ENCODE assay signal across 15 mouse cellular contexts in genomic region chr13:99410611-99411515, GRCm38 (mm10).
DNase-seq lines count a peak whose midpoint lies in the region; ATAC-seq lines count a peak whose summit lies in the region.
"Had no signal": no experiment of that assay in that cellular context is flagged by ENCODE, and none has a peak within 500 bp of the region (broad histone marks: within the 10 kb centered on the region; RNA-seq: fewer than 3 reads in every experiment).

No protein-coding gene starts in this region.

- no peak for ATAC-seq in embryonic facial prominence, embryonic 13.5 days (ENCODE audit: insufficient number of reproducible peaks, insufficient read depth, low FRiP score, low TSS enrichment, low read depth)
- no peak for ATAC-seq in kidney, embryonic 15.5 days (replicated peaks; ENCODE audit: low FRiP score)
- no peak for ATAC-seq in forebrain, embryonic 12.5 days (ENCODE audit: low FRiP score)
- ATAC-seq: forebrain, embryonic 14.5 days; lung, postnatal 0 days; midbrain, embryonic 15.5 days had no signal

- no peak overlapping the region for H3K4me2 ChIP-seq in embryonic facial prominence, embryonic 13.5 days
- H3K4me2 ChIP-seq in kidney, embryonic 15.5 days = no peak overlapping the region
- H3K4me2 ChIP-seq in forebrain, embryonic 12.5 days = no peak overlapping the region
- H3K4me2 ChIP-seq: embryonic facial prominence, embryonic 15.5 days; liver, embryonic 15.5 days; midbrain, embryonic 15.5 days had no signal

- WGBS in embryonic facial prominence, embryonic 13.5 days = 81% methylated on average over 14 of the region's 14 CpGs
- WGBS in embryonic facial prominence, embryonic 10.5 days = 92% methylated on average over 14 of the region's 14 CpGs
- 66% methylated on average over 14 of the region's 14 CpGs for WGBS in kidney, embryonic 15.5 days
- WGBS in limb, embryonic 10.5 days = 95% methylated on average over 14 of the region's 14 CpGs
- 93% methylated on average over 14 of the region's 14 CpGs for WGBS in forebrain, embryonic 12.5 days

- no peak overlapping the region for H3K9ac ChIP-seq in embryonic facial prominence, embryonic 13.5 days
- H3K9ac ChIP-seq in kidney, embryonic 15.5 days = no peak overlapping the region
- H3K9ac ChIP-seq in forebrain, embryonic 12.5 days = no peak overlapping the region
- H3K9ac ChIP-seq: embryonic facial prominence, embryonic 15.5 days; liver, embryonic 15.5 days; midbrain, embryonic 15.5 days had no signal

- H3K4me1 ChIP-seq in embryonic facial prominence, embryonic 13.5 days = peaks cover 52% of the 10 kb centered on the region
- peaks cover 47% of the 10 kb centered on the region for H3K4me1 ChIP-seq in embryonic facial prominence, embryonic 10.5 days
- H3K4me1 ChIP-seq in kidney, embryonic 15.5 days = peaks cover 45% of the 10 kb centered on the region
- peaks cover 56% of the 10 kb centered on the region for H3K4me1 ChIP-seq in limb, embryonic 10.5 days
- H3K4me1 ChIP-seq in forebrain, embryonic 12.5 days = peaks cover 38% of the 10 kb centered on the region
- H3K4me1 ChIP-seq: liver, embryonic 15.5 days had no signal

- H3K36me3 ChIP-seq in embryonic facial prominence, embryonic 13.5 days = peaks cover 56% of the 10 kb centered on the region
- H3K36me3 ChIP-seq in embryonic facial prominence, embryonic 10.5 days (replicated peaks) = peaks cover 77% of the 10 kb centered on the region
- peaks cover 64% of the 10 kb centered on the region for H3K36me3 ChIP-seq in kidney, embryonic 15.5 days
- peaks cover 63% of the 10 kb centered on the region for H3K36me3 ChIP-seq in limb, embryonic 10.5 days
- peaks cover 51% of the 10 kb centered on the region for H3K36me3 ChIP-seq in forebrain, embryonic 12.5 days (replicated peaks)

- no peaks in the 10 kb centered on the region for H3K27me3 ChIP-seq in embryonic facial prominence, embryonic 13.5 days
- H3K27me3 ChIP-seq in embryonic facial prominence, embryonic 10.5 days (replicated peaks; ENCODE audit: low read depth, poor library complexity, severe bottlenecking) = no peaks in the 10 kb centered on the region
- no peaks in the 10 kb centered on the region for H3K27me3 ChIP-seq in kidney, embryonic 15.5 days
- H3K27me3 ChIP-seq in limb, embryonic 10.5 days (ENCODE audit: low read depth, poor library complexity, severe bottlenecking) = no peaks in the 10 kb centered on the region
- no peaks in the 10 kb centered on the region for H3K27me3 ChIP-seq in forebrain, embryonic 12.5 days
- H3K27me3 ChIP-seq: embryonic facial prominence, embryonic 15.5 days; liver, embryonic 15.5 days; midbrain, embryonic 15.5 days had no signal

- H3K27ac ChIP-seq in embryonic facial prominence, embryonic 13.5 days = peak overlapping the region; percentile 44; the same call in 1 of the 2 replicates
- no peak overlapping the region for H3K27ac ChIP-seq in embryonic facial prominence, embryonic 10.5 days (replicated peaks)
- peak overlapping the region; percentile 1; the same call in 1 of the 2 replicates for H3K27ac ChIP-seq in kidney, embryonic 15.5 days
- 0 out of 2 replicates have a peak overlapping the region, but pooled peaks have one; percentile 14 for H3K27ac ChIP-seq in limb, embryonic 10.5 days
- H3K27ac ChIP-seq in forebrain, embryonic 12.5 days = no peak overlapping the region
- H3K27ac ChIP-seq: embryonic facial prominence, embryonic 15.5 days; liver, embryonic 15.5 days; midbrain, embryonic 15.5 days had no signal

- no peak overlapping the region for H3K4me3 ChIP-seq in embryonic facial prominence, embryonic 13.5 days
- no peak overlapping the region for H3K4me3 ChIP-seq in embryonic facial prominence, embryonic 10.5 days
- no peak overlapping the region for H3K4me3 ChIP-seq in kidney, embryonic 15.5 days (replicated peaks)
- H3K4me3 ChIP-seq in limb, embryonic 10.5 days = no peak overlapping the region
- no peak overlapping the region for H3K4me3 ChIP-seq in forebrain, embryonic 12.5 days (replicated peaks)
- H3K4me3 ChIP-seq: embryonic facial prominence, embryonic 15.5 days; liver, embryonic 15.5 days; midbrain, embryonic 15.5 days had no signal

- H3K9me3 ChIP-seq in embryonic facial prominence, embryonic 13.5 days = no peaks in the 10 kb centered on the region
- no peaks in the 10 kb centered on the region for H3K9me3 ChIP-seq in embryonic facial prominence, embryonic 10.5 days
- no peaks in the 10 kb centered on the region for H3K9me3 ChIP-seq in kidney, embryonic 15.5 days (replicated peaks)
- no peaks in the 10 kb centered on the region for H3K9me3 ChIP-seq in limb, embryonic 10.5 days (replicated peaks)
- no peaks in the 10 kb centered on the region for H3K9me3 ChIP-seq in forebrain, embryonic 12.5 days
- H3K9me3 ChIP-seq: embryonic facial prominence, embryonic 15.5 days; liver, embryonic 15.5 days; midbrain, embryonic 15.5 days had no signal

- no peak for DNase-seq in embryonic facial prominence, embryonic 10.5 days (ENCODE audit: low spot score)
- no peak for DNase-seq in kidney, postnatal 36 days
- no peak for DNase-seq in limb, embryonic 10.5 days (ENCODE audit: low spot score)
- DNase-seq in left cerebral cortex, adult 9 months (ENCODE audit: low spot score in 2 of 2) = no peak
- DNase-seq: gastrocnemius, postnatal 36 days; kidney, adult 2 months; kidney, postnatal 25 days had no signal

Comparison
In these comparisons a context has a peak if more than half of its experiments do, and no peak if none do; other contexts are left out.
1. H3K27ac ChIP-seq: peak in embryonic facial prominence, embryonic 13.5 days (single experiment), kidney, embryonic 15.5 days (single experiment) and limb, embryonic 10.5 days (single experiment); none in embryonic facial prominence, embryonic 10.5 days (single experiment) and forebrain, embryonic 12.5 days (single experiment).